ENCODE assay signal across 8 mouse cellular contexts in genomic region chr12:83268504-83268922, GRCm38 (mm10).
DNase-seq lines count a peak whose midpoint lies in the region; ATAC-seq lines count a peak whose summit lies in the region.

No protein-coding gene starts in this region.

- no peak overlapping the region for H3K9ac ChIP-seq in embryonic facial prominence, embryonic 13.5 days
- no peak overlapping the region for H3K9ac ChIP-seq in hindbrain, embryonic 16.5 days (ENCODE audit: low read depth, low read length)

- no peaks in the 10 kb centered on the region for H3K36me3 ChIP-seq in embryonic facial prominence, embryonic 13.5 days
- H3K36me3 ChIP-seq in embryonic facial prominence, embryonic 10.5 days (replicated peaks): no peaks in the 10 kb centered on the region
- no peaks in the 10 kb centered on the region for H3K36me3 ChIP-seq in hindbrain, embryonic 16.5 days (ENCODE audit: control insufficient read depth, insufficient read depth, low read length)

- H3K27me3 ChIP-seq in embryonic facial prominence, embryonic 13.5 days: no peaks in the 10 kb centered on the region
- no peaks in the 10 kb centered on the region for H3K27me3 ChIP-seq in embryonic facial prominence, embryonic 10.5 days (replicated peaks; ENCODE audit: low read depth, poor library complexity, severe bottlenecking)
- H3K27me3 ChIP-seq in hindbrain, embryonic 16.5 days (replicated peaks; ENCODE audit: control insufficient read depth, insufficient read depth, low read length): no peaks in the 10 kb centered on the region

- DNase-seq in embryonic facial prominence, embryonic 10.5 days (ENCODE audit: low spot score): no peak
- peak; percentile 68 for DNase-seq in gastrocnemius, adult 18-20 months (ENCODE audit: low spot score)
- peak; percentile 11 to 36 for DNase-seq in left cerebral cortex, adult 8-10 months (ENCODE audit: low spot score in 2 of 2)
- peak; percentile 54 for DNase-seq in right cerebral cortex, adult 18-20 months
- DNase-seq in embryo, embryonic 9.5 days (ENCODE audit: extremely low spot score): no peak

- peaks cover 9% of the 10 kb centered on the region for H3K4me1 ChIP-seq in embryonic facial prominence, embryonic 13.5 days
- peaks cover 3% of the 10 kb centered on the region for H3K4me1 ChIP-seq in embryonic facial prominence, embryonic 10.5 days
- H3K4me1 ChIP-seq in hindbrain, embryonic 16.5 days (ENCODE audit: control insufficient read depth, insufficient read depth, low read depth, low read length): peaks cover 4% of the 10 kb centered on the region; the same call in 1 of the 2 replicates

- 55% methylated on average over 11 of the region's 11 CpGs for WGBS in embryonic facial prominence, embryonic 13.5 days
- 79% methylated on average over 11 of the region's 11 CpGs for WGBS in embryonic facial prominence, embryonic 10.5 days
- 55% methylated on average over 11 of the region's 11 CpGs for WGBS in hindbrain, embryonic 16.5 days

- H3K9me3 ChIP-seq in embryonic facial prominence, embryonic 13.5 days: no peaks in the 10 kb centered on the region
- no peaks in the 10 kb centered on the region for H3K9me3 ChIP-seq in embryonic facial prominence, embryonic 10.5 days
- no peaks in the 10 kb centered on the region for H3K9me3 ChIP-seq in hindbrain, embryonic 16.5 days (ENCODE audit: control insufficient read depth, low read length)

- ATAC-seq in embryonic facial prominence, embryonic 13.5 days (ENCODE audit: insufficient number of reproducible peaks, insufficient read depth, low FRiP score, low TSS enrichment, low read depth): peak; percentile 59; the same call in 1 of the 2 replicates
- ATAC-seq in cerebellum, adult (ENCODE audit: insufficient number of reproducible peaks, low FRiP score, low TSS enrichment): peak; percentile 76
- peak; percentile 96 for ATAC-seq in hindbrain, embryonic 16.5 days

- no peak overlapping the region for H3K4me2 ChIP-seq in embryonic facial prominence, embryonic 13.5 days
- no peak overlapping the region for H3K4me2 ChIP-seq in hindbrain, embryonic 16.5 days (ENCODE audit: low read length)

- peak overlapping the region; percentile 57 for H3K27ac ChIP-seq in embryonic facial prominence, embryonic 13.5 days
- no peak overlapping the region for H3K27ac ChIP-seq in embryonic facial prominence, embryonic 10.5 days (replicated peaks)
- H3K27ac ChIP-seq in hindbrain, embryonic 16.5 days (ENCODE audit: low read depth, low read length): 0 out of 2 replicates have a peak overlapping the region, but pooled peaks have one; percentile 59

- H3K4me3 ChIP-seq in embryonic facial prominence, embryonic 13.5 days: no peak overlapping the region
- no peak overlapping the region for H3K4me3 ChIP-seq in embryonic facial prominence, embryonic 10.5 days
- no peak overlapping the region for H3K4me3 ChIP-seq in hindbrain, embryonic 16.5 days (ENCODE audit: low read length)

Comparison
In these comparisons a context has a peak if more than half of its experiments do, and no peak if none do; other contexts are left out.
1. DNase-seq: peak in gastrocnemius, adult 18-20 months (single experiment), left cerebral cortex, adult 8-10 months (2 of 2) and right cerebral cortex, adult 18-20 months (single experiment); none in embryonic facial prominence, embryonic 10.5 days (single experiment) and embryo, embryonic 9.5 days (single experiment).
2. Peak in every context shown above with its lines, with median percentiles within 50 percentile points of each other: ATAC-seq.